Mouse (Mus musculus): ENCODE data around the gene Etfbkmt.

DNA sequence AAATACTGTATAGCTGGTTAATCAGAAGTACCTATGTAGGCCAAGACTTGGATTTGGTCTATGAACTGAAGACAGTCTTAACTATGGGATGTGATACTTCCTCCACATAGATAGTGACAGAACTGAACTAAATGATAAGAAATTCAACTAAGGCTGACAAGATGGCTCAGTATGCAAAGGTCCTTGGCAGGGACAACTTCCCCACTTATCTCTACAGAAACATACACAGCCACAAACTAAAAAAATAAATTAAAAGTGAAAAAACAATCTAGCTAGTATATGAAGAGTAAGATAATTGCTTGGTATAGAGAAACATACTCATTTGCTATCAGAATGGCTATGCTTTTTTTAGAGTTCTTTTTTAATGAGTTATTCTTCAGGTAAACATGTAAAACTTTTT is 39.4 kb downstream of the Etfbkmt start:
- TF ChIP-seq CTCF (IDR thresholded peaks at IDR 0.05; ENCODE audit: borderline replicate concordance, insufficient read depth, low read depth, low read length) (no peak), POLR2A (IDR thresholded peaks at IDR 0.05; ENCODE audit: borderline replicate concordance, insufficient read depth, low read length) (no peak)
